Mouse (Mus musculus) frontal cortex, postnatal 14 days (tissue): ENCODE data around the gene Thsd4.

Experiments
- DNase-seq, 2 experiments: peaks; one replicate each; pipeline ENCODE4 v3.0.0; 2022; ENCODE audit warnings: low spot score in 2 of 2

Thsd4 gene

DNA sequence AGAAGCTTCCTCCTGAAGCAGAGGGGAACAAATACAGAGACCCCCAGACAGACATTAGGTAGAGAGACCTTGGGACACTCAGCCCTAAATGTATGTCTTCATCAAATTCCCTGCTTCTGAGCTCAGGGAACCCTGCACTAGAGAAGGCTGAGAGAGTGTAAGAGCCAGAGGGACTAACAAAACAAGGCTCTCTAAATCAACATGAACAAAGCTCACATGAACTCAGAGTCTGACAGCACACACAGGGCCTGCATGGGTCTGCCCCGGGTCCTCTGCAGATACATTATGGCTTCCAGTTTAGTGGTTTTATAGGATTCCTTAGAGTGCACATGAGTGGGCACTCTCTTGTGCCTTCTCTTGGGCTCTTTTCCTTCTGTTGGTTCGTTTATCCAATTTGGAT is 140.8 kb downstream of the Thsd4 start:
- DNase-seq, result no peak

DNA sequence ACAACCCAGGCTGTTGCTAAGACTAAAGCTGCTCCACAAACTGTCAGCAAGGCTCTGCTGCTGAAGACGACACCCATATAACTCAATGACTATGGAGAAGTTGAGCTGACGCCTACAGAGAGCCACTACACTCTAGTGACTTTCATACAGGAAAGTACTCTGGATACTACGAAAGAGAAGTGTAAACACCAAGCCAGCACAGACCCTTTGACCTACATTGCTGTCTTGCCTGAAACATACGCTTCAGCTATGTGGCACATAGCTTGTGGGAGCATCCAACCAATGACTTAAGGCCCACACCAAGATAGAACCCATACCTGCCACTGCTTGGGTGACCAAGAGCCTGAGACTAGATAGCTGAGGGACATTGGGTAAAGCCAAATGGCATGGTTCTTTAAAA is 141.3 kb downstream of the Thsd4 start:
- no peak for DNase-seq

DNA sequence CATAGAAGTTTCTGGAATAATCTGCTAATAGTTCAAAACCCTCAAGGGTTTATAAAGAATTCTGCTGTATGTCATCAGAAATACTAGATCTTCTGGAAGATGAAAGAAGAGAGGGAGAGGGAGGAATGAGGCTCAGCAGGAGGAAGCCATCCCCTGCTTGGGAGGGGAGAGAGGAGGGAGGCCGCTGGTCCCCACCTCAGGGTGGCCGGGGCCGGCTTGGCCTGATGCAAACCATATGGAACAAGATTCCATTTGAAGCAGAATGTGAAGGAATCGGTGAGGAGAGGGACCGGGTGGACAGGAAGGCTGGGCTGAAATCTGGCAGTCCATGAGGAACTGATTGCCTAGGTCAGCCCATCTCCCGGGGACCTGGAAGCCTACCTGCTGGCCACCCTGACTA is 143.6 kb downstream of the Thsd4 start:
- DNase-seq, result no peak

DNA sequence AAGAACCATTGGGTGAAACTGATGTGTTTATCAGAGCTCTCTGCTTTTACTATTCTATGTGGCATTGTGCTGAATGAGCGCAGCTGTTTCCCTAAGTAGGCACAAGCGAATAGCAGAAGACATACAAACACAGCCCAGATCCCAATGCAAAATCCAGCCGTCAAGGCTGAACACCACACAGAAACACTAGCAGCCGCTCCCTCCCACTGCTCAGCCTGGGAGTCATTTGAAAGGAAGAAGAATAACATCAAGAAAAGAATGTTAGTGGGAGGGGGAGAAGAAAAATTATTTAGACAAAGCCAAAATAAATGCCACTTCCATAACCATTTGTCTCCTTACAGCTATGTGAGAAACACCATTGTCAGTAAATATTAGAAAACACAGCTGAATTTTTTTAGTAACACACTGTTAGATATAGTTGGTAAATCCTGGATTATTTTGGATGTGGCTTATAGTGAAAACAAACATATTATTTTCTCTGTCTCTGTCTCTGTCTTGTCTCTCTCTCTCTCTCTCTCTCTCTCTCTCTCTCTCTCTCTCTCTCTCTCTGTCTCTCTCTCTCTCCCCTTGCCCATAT is 148.6 kb downstream of the Thsd4 start:
- DNase-seq, result no peak

DNA sequence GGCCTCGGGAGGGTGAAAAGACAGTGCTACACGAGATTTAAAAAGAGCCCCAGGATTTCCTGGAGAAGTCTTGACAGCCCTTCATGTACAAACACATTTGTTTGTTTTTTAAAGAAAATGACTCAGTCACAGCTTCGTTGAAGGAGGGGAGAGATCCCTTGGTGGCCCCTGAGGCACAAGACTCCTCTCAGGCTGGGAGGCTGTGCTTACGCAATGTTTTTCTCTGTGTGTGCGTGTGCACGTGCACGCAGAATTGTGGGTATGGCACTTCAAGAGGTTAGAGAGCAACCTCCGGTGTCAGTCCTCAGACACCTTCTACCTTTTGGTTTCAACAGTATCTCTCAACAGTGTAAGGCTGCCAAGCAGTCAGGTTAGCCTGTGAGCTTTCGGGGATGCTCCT is 153.3 kb downstream of the Thsd4 start:
- DNase-seq, result no peak

DNA sequence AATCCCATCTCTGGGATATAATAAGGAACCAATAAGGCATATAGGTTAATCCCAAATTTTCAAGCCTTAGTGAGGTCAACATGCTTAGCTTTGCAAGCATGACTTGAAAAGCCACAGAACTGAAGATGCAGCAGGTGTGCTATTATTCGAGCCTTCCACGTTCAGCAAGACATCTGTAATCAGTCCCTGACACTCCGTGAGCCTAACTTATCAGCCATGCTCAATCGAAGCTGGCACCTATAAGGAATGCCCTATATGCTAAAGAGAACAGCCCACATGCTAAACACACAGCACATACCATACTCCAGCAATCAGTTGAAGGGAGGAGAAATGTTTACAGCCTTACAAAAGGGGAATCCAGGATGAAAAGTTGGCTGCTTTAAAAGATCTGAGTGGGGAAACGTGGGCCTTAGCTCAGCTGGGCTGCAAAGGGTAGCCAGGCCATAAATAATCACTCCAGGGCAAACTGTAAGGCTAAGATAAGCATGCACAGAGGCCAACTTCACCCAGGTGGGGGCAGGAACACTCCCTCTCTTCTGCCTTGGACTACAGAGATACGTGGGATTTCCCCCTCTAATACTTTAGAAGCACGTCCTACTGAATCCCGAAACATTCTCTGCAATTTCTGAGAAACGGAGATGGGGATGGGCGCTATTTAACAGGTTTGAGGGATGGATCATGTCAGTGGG is 154.1 kb downstream of the Thsd4 start:
- DNase-seq, result no peak

DNA sequence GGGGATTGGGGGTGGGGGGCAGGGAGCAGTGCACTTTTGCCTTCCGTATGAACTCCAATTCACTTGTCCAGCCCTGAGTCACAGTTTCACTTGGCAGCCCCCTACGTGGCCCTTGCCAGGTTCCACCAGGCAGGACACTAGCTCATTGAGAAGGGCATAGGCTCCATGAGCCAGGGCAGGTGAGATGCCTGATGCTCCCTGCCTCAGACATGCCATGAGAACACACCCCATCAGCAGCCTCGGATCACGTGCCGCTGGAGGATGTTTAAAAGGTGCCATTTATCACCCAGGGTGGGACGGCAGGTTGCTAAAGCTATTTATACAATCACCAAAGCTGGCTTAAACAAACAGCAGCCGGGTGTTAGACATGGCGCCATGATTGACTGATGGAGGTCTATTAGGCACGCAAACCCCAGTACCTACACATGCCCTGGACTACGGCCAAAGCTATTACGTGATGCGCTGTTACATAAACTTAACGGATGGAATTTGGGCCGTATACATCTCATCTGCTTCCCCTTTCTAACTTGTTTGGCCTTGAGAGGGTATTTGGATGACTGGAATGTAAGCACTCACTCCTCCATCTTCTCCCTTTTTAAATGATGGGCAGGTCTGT is 157.6 kb downstream of the Thsd4 start:
- DNase-seq, result no peak

DNA sequence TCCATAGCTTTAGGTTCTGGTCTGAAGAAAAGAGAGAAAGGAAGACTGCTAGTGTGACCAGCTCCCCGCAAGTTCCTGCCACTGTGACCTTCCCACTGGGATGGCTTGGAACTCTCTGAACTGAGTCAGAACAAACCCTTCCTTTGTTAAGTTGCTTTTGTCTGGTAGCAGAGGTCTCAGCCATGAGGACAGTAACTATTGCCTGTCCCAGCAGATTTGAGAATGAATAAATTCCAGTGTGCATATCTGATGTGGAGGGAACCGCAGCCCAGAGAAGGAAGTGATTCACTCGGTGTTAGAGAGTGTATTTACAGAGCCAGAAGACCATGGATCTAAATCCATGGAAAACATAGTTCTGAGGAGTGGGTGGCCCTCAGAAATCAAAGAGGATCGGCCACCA is 169.5 kb downstream of the Thsd4 start:
- DNase-seq, result no peak

DNA sequence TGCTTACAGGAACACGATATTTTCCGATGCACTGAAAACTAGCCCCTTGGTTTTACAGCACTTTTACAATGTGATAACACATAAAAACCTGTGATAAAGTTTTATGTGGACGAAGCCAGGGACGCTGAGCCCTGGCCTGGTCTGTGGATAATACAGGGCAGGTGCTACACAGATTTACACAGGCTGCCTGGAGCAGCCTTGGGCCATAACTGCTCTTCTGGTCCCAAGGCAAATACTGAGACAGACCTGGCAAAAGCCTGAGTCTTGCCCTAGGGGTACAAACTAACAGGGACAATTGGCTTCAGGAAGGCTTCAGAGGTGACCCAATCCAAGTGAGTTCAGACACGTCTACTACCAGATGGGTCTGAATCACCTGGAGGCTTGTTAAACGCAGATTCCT is 170.7 kb downstream of the Thsd4 start:
- DNase-seq, result no peak

DNA sequence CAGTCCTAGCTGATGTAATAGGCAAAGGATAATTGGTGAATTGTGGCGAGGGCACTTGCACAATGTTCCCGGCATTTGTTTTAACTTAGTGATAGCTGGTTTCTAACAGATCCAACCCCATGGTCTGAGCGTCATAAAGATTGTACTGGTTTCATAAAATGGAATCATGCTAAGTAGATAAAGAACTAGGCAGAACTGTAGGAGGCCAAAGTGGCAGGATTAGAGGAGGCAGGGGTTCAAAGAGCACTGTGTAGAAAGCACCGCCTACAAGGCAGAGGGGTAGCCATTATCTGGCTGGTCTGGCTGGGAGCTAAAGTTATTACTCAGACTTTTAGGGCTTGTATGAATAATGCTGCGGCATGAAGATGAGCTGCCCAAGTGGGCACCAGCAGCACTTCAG is 185.7 kb downstream of the Thsd4 start:
- no peak for DNase-seq

DNA sequence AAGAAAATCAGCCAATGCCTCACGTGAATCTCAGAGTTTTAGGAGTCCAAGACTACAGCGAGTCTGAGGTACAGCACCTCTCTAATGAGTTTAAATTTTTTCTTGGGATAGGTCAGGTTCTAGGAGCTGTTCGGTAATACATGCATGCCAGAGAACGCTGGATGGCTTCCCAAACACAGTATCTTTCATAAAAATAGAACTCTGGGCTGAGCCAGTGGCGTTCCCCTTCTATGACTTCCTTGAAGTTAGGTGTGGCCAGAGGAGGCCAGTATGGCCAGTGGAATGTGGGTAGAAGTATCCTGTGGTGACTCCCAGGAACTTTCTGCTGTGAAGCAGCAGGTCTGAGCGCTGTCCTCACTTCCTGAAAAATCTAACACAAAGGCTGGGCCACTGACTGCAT is 186.4 kb downstream of the Thsd4 start:
- DNase-seq, result no peak

DNA sequence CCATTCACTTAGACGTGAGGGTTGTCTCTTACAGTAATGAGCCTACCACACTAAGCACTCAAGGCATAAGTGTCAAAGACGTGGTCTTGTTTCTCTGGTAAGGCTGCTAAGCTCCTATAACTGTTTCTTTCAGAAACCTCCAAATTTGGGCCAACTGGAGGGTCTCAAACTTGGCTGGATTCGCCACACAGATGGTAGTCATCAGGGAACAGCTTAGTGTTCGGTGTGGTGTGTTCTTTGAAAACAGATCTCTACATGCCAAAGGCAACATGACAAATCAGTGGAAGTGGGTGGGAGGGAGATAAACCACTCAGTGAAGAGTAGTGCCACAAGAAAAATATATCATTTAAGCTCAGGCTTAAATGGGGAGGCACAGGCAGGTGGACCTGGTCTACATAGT is 191.9 kb downstream of the Thsd4 start:
- DNase-seq, result no peak

DNA sequence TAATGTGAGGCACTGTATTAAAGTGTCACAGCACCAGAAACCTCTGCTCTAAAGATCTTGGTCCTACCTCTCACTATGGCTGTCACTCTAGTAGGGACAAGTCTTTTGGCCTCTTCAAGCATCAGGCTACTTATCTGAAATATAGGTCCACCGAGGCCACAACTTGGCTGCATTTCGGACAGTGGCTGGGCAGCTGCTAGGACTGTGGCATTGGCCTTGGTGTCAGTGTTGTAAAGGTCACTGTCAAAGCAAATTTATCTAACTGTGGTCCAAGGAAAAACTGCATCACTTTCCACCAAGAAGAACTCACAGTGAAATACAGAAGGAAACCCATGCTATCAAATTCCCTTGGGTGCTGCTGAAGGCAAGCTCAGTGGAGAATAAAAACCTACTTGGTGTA is 197.1 kb downstream of the Thsd4 start:
- no peak for DNase-seq

DNA sequence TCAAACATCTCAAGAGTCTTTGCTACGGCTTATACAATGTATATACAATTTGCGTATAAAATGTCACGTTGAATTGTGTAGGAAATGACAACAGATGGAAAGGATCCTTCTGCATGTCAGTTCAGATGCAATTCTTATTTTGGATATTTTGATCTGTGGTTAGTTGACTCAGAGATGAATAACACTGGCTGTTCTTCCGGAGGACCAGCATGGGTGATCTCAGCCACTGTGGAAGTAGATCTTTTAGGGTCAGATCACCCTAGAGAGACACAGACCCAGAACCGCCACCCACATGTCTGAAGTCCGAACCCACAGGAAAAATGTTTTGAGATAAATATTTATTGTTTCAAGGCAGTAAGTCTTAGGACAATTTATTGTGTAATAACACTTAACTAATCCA is 198.4 kb downstream of the Thsd4 start:
- DNase-seq, result no peak

DNA sequence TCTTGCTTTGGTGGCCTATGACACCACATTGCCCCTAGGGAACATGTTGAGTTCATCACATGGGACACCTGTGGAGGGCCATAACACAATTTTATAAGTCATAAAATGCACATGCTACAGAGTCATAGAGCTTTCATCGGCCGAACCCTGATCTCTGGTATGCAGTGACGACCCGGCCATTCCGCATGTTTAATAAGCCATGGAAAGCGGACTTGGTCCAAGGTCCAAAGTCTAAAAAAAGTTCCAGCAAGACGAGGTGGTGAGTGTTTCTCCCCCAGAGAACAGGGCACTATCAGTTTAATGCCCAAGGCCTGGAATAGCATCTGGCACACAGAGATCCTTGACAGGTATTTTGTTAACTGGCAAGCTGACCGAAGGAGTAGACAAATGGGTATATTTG is 204.6 kb downstream of the Thsd4 start:
- DNase-seq, result no peak

DNA sequence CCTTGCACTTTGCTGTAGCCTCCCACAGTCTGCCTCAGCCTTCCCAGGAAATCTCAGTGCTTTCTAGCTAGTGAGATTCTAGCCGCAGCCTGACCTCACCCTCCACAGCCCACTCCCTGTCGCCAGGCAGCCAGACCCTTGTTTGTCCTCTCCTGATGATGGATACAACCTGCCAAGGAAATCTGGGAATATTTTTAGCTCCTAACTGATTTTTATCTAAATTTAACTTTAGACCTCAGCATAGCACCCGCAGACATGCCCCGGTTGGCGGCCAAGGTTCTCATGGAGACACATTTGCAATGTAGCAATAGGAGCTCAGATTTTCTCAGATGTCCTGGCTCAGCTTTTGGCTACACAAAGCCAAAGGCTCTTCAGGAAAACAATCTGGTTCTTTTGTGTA is 205.3 kb downstream of the Thsd4 start:
- no peak for DNase-seq

DNA sequence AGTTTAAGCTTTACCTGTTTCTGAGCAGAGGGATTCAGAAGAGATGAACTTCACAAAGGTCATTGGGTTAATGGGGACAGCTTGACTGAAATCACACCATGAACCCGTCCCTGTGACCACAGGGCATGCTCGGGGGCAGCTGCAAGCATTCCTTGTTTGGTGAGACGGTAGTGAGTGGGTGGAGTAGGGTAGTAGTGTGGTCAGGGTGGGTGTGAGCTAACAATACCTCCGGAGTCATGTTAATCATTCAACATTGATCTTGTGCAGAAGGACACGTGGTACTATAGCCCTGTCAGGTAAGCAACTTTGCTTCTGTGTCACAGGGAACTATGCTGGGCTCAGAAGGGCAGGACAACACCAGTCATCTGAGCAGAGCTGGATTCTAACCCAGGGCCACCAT is 206.3 kb downstream of the Thsd4 start:
- no peak for DNase-seq

DNA sequence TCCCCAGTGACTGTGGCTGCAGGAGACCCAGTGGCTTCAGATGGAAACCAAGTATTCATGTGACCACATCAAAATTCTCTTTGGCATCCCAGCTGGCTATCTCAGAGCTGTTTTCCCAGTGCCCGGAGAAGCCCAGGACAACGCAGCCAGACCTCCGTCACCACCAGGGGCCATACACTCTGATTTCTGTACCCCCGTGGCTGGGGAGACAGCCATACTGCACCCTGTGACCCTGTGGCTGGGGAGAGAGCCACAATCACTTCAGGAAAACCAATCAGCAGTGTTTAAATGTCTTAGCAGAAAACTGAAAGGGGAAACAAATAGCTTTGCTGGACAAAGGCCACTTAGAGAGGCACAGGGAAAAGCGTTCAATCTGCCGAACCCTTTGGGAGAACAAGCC is 208.2 kb downstream of the Thsd4 start:
- DNase-seq, result no peak

DNA sequence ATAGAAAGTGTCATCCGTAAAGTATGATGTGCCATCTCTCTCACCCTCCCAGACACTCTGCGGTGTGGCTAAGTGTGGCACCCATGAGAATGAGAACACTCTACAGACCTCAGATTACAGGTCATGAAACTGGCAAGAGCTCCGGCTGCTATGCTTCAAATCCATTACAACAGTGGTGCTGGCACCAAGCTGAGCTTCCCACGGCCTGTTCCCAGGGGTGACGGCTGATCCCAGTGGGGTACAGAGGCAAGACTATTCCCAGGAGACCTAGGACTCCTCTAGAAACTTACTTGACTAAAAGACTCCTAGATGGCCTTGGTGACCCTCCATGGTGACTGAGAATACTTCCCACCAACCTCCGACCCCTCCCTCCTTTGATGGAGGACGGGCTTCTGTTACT is 209.2 kb downstream of the Thsd4 start:
- DNase-seq, result no peak

DNA sequence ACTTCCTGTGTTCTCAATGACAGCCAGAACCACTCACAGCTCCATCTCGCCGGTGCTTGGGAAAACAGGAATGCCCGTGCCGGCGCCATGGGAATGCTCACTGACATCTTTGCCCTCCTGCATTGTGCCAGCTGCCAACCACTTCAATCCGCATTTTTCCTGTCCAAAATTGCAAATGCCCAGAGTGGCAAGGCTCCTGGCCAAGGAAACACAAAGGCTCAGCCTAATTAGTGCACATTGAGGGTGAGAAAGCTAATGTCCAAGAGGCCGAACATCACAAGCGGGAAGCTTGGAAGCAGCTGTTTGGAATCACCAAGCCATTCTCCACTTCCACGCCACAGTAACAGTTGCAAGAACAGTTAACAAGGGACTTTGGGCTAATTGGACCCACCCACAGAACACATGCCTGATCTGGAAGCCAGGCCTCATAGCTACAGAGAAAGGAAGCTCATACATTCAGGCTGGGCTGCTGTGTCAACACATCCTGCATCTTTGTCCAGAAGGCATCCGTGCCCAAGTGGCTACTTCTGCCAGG is 210.2 kb downstream of the Thsd4 start:
- DNase-seq, result peak; percentile 22 to 34

DNA sequence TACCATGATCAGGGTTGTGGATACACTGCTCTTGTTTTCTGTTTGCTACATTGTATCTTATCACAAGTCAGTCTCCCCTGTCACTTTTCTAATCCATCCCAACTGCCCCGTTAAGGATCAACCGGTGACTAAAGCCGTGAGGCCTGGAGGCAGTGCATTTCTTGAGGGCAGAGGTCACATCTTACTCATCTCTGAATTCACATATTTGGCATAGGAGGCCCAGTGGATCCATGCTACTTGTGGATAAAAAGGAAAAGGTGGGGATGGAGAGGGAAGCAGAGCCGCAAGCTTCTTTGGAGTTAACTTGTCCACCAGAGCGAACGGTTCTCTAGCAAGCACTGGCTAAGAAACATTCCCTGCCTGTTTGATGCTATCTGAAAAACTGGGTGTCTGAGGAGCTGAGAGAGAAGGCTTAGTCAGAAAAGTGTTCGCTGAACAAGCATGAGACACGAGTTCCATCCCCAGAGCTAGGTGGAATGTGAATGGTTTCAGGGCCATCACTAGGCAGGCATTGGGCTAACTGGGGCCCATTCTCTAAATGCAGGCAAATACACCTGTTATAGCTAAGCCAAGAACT is 211.0 kb downstream of the Thsd4 start:
- DNase-seq, result no peak

DNA sequence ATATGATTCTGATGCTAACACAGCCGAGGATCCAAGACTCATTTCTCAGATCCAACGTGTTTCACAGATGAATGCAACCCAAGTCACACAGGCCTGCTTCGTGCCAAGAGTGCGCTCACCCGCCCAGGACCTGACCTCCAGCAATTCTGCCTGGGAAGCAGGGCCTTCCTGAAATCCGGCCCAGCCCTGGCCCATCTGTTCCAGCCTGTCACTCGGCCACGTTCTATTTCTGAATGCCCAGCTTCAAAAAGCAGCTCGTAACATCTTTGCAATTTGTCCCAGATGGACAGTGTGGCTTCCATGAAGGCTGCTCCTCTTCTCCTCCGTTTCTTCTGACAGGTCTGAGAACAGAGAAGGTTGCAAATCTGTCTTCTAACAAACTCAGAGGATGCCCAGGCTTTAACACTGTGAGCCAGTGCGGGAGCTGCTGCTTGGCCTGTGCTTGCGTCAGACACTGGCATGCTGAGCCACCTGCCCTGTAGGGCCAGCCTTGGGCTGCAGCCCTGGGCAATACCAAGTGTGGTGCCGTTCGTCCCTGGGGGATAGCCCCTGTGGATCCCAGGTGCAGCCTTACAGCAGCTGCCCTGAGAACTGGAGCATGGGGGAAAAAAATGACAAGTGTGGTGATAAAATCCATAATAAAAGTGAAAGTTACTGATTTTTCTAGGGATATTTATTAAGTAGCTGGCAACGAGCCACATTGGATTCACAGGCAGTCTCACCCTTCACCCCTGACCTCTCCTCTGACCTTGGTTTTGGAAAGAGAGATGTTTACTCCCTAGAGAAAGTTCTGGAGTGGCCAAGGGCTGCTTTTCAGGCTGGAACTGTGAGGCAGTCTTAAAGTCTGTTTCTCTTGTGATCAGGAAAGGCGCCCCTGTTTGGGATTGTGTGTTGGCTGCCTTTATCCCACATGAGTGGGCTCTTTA is 211.8 kb downstream of the Thsd4 start:
- no peak for DNase-seq
